17 mouse cellular contexts compared by ENCODE assay signal in genomic region chr6:126016991-126017390, GRCm38 (mm10).
A peak's percentile ranks its signal among the peaks of the same experiment; 100 is the strongest.
DNase-seq lines count a peak whose midpoint lies in the region; ATAC-seq and TF ChIP-seq lines count a peak whose summit lies in the region.
"Had no signal": no experiment of that assay in that cellular context is flagged by ENCODE, and none has a peak within 500 bp of the region (broad histone marks: within the 10 kb centered on the region; RNA-seq: fewer than 3 reads in every experiment).

No protein-coding gene starts in this region.

- H3K4me1 ChIP-seq in heart, postnatal 0 days (ENCODE audit: control insufficient read depth, insufficient read depth): no peaks in the 10 kb centered on the region
- H3K4me1 ChIP-seq in midbrain, postnatal 0 days (ENCODE audit: insufficient read depth, low read length): no peaks in the 10 kb centered on the region
- no peaks in the 10 kb centered on the region for H3K4me1 ChIP-seq in midbrain, embryonic 11.5 days (ENCODE audit: control insufficient read depth, insufficient read depth, low read length)
- H3K4me1 ChIP-seq in liver, postnatal 0 days (ENCODE audit: insufficient read depth): no peaks in the 10 kb centered on the region
- H3K4me1 ChIP-seq: forebrain, embryonic 12.5 days; liver, embryonic 15.5 days had no signal

- no peaks in the 10 kb centered on the region for H3K36me3 ChIP-seq in heart, postnatal 0 days (replicated peaks; ENCODE audit: control insufficient read depth, insufficient read depth, low read length)
- H3K36me3 ChIP-seq in midbrain, postnatal 0 days (ENCODE audit: insufficient read depth, low read length): no peaks in the 10 kb centered on the region
- H3K36me3 ChIP-seq in midbrain, embryonic 11.5 days (ENCODE audit: control insufficient read depth, insufficient read depth, low read length): no peaks in the 10 kb centered on the region
- no peaks in the 10 kb centered on the region for H3K36me3 ChIP-seq in liver, postnatal 0 days (replicated peaks; ENCODE audit: insufficient read depth, low read length)
- H3K36me3 ChIP-seq: forebrain, embryonic 12.5 days; liver, embryonic 15.5 days; stomach, embryonic 15.5 days had no signal

- H3K27ac ChIP-seq in heart, postnatal 0 days (ENCODE audit: low read depth): no peak overlapping the region
- no peak overlapping the region for H3K27ac ChIP-seq in midbrain, postnatal 0 days (ENCODE audit: low read depth, low read length)
- H3K27ac ChIP-seq in midbrain, embryonic 11.5 days (ENCODE audit: low read depth, low read length): no peak overlapping the region
- no peak overlapping the region for H3K27ac ChIP-seq in liver, postnatal 0 days (ENCODE audit: low read depth)
- H3K27ac ChIP-seq: forebrain, embryonic 12.5 days; hindbrain, embryonic 14.5 days; liver, embryonic 15.5 days; stomach, embryonic 15.5 days had no signal

- ATAC-seq in heart, postnatal 0 days (ENCODE audit: insufficient read depth, low read depth): no peak
- ATAC-seq in midbrain, postnatal 0 days (ENCODE audit: low FRiP score): no peak
- ATAC-seq in midbrain, embryonic 11.5 days (ENCODE audit: low FRiP score): no peak
- no peak for ATAC-seq in liver, postnatal 0 days

- no peak for TF ChIP-seq EP300 in heart, postnatal 0 days (IDR thresholded peaks at IDR 0.05; ENCODE audit: low read depth)
- no peak for TF ChIP-seq EP300 in liver, postnatal 0 days (IDR thresholded peaks at IDR 0.05; ENCODE audit: low read depth)

- no peaks in the 10 kb centered on the region for H3K9me3 ChIP-seq in heart, postnatal 0 days (replicated peaks; ENCODE audit: control insufficient read depth, low read length)
- no peaks in the 10 kb centered on the region for H3K9me3 ChIP-seq in midbrain, postnatal 0 days (ENCODE audit: low read length)
- no peaks in the 10 kb centered on the region for H3K9me3 ChIP-seq in midbrain, embryonic 11.5 days (ENCODE audit: control insufficient read depth, low read length)
- no peaks in the 10 kb centered on the region for H3K9me3 ChIP-seq in liver, postnatal 0 days (ENCODE audit: low read length)
- H3K9me3 ChIP-seq: forebrain, embryonic 12.5 days; liver, embryonic 15.5 days; stomach, embryonic 15.5 days had no signal

- TF ChIP-seq CTCF in heart, postnatal 0 days (IDR thresholded peaks at IDR 0.05; ENCODE audit: low read depth): peak; percentile 42
- 0 out of 2 replicates have a peak, but pooled peaks have one; percentile 15 for TF ChIP-seq CTCF in midbrain, postnatal 0 days (IDR thresholded peaks at IDR 0.05)
- TF ChIP-seq CTCF in liver, postnatal 0 days (IDR thresholded peaks at IDR 0.05; ENCODE audit: low read depth): no peak

- no peak overlapping the region for H3K4me2 ChIP-seq in heart, postnatal 0 days (ENCODE audit: low read depth, low read length)
- no peak overlapping the region for H3K4me2 ChIP-seq in midbrain, postnatal 0 days (ENCODE audit: low read depth, low read length, poor library complexity, severe bottlenecking)
- H3K4me2 ChIP-seq in midbrain, embryonic 11.5 days: no peak overlapping the region
- no peak overlapping the region for H3K4me2 ChIP-seq in liver, postnatal 0 days (ENCODE audit: low read depth, low read length)
- H3K4me2 ChIP-seq: forebrain, embryonic 12.5 days; hindbrain, embryonic 14.5 days; liver, embryonic 15.5 days; stomach, embryonic 15.5 days had no signal

- H3K4me3 ChIP-seq in heart, postnatal 0 days (ENCODE audit: low read depth, low read length): no peak overlapping the region
- H3K4me3 ChIP-seq in midbrain, postnatal 0 days (ENCODE audit: low read depth, low read length): no peak overlapping the region
- H3K4me3 ChIP-seq in midbrain, embryonic 11.5 days (ENCODE audit: low read depth, low read length): no peak overlapping the region
- no peak overlapping the region for H3K4me3 ChIP-seq in liver, postnatal 0 days (ENCODE audit: low read depth, low read length)
- H3K4me3 ChIP-seq: forebrain, embryonic 12.5 days; liver, embryonic 15.5 days; stomach, embryonic 15.5 days had no signal

- 58% methylated on average over 2 of the region's 2 CpGs for WGBS in heart, postnatal 0 days
- WGBS in midbrain, postnatal 0 days: 94% methylated on average over 2 of the region's 2 CpGs
- WGBS in midbrain, embryonic 11.5 days: 89% methylated on average over 2 of the region's 2 CpGs
- 85% methylated on average over 2 of the region's 2 CpGs for WGBS in liver, postnatal 0 days (ENCODE audit: insufficient replicate concordance)

- no peak overlapping the region for H3K9ac ChIP-seq in heart, postnatal 0 days (replicated peaks; ENCODE audit: low read depth, low read length)
- no peak overlapping the region for H3K9ac ChIP-seq in midbrain, postnatal 0 days (replicated peaks; ENCODE audit: low read length, poor library complexity, severe bottlenecking)
- H3K9ac ChIP-seq in midbrain, embryonic 11.5 days (ENCODE audit: low read length): no peak overlapping the region
- no peak overlapping the region for H3K9ac ChIP-seq in liver, postnatal 0 days (replicated peaks)
- H3K9ac ChIP-seq: forebrain, embryonic 12.5 days; hindbrain, embryonic 14.5 days; liver, embryonic 15.5 days; stomach, embryonic 15.5 days had no signal

- H3K27me3 ChIP-seq in heart, postnatal 0 days (ENCODE audit: control insufficient read depth, insufficient read depth, low read length): no peaks in the 10 kb centered on the region
- no peaks in the 10 kb centered on the region for H3K27me3 ChIP-seq in midbrain, postnatal 0 days (ENCODE audit: insufficient read depth, low read length)
- no peaks in the 10 kb centered on the region for H3K27me3 ChIP-seq in midbrain, embryonic 11.5 days (ENCODE audit: control insufficient read depth, insufficient read depth, low read length)
- H3K27me3 ChIP-seq in liver, postnatal 0 days (ENCODE audit: insufficient read depth, low read length): no peaks in the 10 kb centered on the region
- H3K27me3 ChIP-seq: forebrain, embryonic 12.5 days; liver, embryonic 15.5 days; stomach, embryonic 15.5 days had no signal

- DNase-seq in adrenal gland, postnatal 14 days: peak; percentile 49
- DNase-seq in adrenal gland, adult 8-10 months: no peak
- no peak for DNase-seq in heart, postnatal 0 days (ENCODE audit: low spot score)
- DNase-seq in heart, adult 9 months (ENCODE audit: low spot score in 2 of 2): no peak
- DNase-seq in midbrain, postnatal 0 days (ENCODE audit: low spot score): peak; percentile 8
- DNase-seq in midbrain, embryonic 11.5 days (ENCODE audit: low spot score, missing footprints): no peak
- DNase-seq in liver, postnatal 0 days: no peak
- no peak for DNase-seq in B cell, adult 2 months
- DNase-seq: adrenal gland, postnatal 25 days; cerebellum, postnatal 25 days; heart, postnatal 10 days; kidney, adult 11 months; kidney, postnatal 10 days had no signal

Comparison
In these comparisons a context has a peak if more than half of its experiments do, and no peak if none do; other contexts are left out.
1. DNase-seq: peak in adrenal gland, postnatal 14 days (single experiment) and midbrain, postnatal 0 days (single experiment); none in adrenal gland, adult 8-10 months (single experiment), heart, postnatal 0 days (single experiment), heart, adult 9 months (0 of 2), midbrain, embryonic 11.5 days (single experiment), liver, postnatal 0 days (single experiment) and B cell, adult 2 months (0 of 2).